Mouse (Mus musculus) lung, postnatal 4 days (tissue): Measurements from ENCODE around the gene Prkaa2.

ENCODE experiments used
- DNase-seq, 2 experiments: peaks; one replicate each; pipeline ENCODE4 v3.0.0; 2021

Gene Prkaa2

GRCm38 (mm10) chr4:105107943-105108640 is 1.6 kb downstream of the Prkaa2 start:
- DNase-seq, result no peak

GRCm38 (mm10) chr4:105104099-105104872 is 5.4 kb downstream of the Prkaa2 start:
- no peak for DNase-seq

DNA sequence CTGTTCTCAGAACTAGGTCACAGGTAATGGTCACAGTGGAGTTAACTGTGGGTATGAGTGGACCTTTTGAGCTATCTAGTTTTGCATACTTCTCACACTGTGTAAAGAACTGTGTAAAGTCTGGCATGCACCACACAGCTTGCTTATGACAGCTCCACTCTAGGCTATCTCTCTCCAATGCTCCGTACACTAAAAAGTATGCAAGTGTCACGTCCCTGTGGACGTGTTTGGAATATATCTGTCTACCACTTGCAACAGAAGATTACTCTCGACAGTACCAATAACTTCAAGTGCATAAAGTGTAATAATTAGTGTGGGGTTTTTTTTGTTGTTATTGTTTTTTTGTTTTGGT is 8.4 kb downstream of the Prkaa2 start:
- no peak for DNase-seq

DNA sequence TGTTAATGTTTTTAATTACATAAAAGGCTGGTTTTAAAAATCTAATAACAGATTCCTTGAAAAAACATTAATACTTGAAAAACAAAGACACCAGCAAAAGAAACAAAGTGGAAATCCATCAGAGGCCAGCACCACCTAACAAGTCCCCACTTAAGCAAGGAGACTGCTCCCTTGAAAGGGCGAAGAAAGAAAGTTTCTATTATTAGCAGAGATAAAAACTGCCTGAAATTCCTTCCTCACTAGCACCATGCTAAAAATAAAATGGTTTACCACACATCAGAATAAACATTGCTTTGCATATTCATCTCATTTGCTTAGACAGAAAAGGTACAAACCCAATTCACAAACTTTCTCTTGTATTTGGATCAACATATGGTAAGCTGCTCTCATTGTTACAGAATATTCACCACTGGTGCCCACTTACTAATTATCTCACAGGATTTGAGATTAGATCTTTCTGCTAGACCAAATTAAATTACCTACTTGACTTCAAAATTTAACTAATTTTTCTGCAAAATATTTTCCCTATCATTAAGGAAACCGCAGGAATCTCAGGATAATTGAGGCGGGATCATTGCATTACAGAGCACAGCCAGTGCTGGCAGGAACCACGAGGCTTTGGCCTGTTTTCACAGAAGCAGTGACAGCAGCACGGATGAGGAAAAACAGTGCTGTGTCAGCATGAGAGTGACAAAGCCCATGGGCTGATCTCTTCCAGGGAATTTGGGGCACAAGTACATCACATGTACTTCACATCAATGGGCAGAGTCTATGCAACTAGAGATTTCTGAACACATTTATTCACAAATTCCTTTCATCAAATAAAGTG is 9.0 kb downstream of the Prkaa2 start:
- peak in 1 of 2 experiments; percentile 26 for DNase-seq

GRCm38 (mm10) chr4:105098660-105099059 is 11.0 kb downstream of the Prkaa2 start:
- no peak for DNase-seq

DNA sequence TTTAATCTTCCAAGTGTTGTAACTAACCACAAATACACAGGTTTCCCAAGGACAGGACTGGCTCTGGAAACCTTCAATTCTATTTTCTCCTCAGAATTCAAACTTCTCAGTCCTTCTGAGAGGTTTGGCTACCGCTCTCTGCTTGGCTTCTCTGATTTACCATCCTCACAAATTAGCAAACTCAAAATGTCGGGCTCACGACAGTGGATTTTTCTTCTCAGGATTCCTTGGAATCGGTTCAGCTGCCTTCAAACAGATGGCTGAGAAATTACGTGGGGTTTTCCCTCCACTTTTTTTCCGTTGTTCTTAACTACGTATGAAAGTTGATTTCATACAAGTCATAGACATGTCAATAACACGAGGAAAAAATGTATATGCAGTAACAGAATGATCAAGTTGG is 11.5 kb downstream of the Prkaa2 start:
- DNase-seq, result no peak

DNA sequence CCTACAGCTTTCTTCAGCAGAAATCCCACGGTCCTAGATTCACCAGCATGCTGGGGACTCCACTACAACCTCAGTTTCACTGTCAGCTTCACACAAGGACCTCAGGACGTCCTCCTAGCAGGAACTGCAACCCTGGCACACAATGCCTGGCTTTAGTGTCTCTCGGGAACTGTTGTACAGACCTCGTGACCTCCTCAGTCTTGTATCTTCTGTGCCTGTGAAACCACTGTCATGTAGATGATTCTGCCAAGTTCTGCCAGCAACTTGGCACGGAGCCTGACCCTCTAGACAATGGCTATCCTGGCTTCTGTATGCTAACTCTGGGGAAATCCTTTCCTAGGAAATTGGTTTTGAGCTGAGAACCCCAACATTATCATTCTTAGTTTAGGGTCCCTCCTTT is 14.4 kb downstream of the Prkaa2 start:
- DNase-seq, result peak; percentile 40 to 65

DNA sequence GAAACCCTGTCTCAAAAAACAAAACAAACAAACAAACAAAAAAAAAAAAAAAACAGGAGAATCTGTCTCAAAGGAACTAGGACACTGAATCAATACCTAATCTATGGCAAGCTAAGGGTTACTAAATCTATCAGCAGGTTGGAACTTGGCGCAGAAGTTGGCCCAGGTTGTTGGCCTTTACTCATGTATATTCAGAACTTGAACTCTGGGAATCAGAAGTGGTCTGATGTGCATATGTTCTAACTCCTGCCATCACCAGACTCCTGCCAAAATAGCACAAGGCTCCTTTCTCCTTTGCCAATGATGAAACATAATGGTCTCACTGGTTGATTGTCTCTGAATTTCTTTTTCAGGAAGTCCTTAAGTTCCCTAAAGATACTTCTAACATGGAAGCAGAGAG is 15.7 kb downstream of the Prkaa2 start:
- DNase-seq, result no peak

DNA sequence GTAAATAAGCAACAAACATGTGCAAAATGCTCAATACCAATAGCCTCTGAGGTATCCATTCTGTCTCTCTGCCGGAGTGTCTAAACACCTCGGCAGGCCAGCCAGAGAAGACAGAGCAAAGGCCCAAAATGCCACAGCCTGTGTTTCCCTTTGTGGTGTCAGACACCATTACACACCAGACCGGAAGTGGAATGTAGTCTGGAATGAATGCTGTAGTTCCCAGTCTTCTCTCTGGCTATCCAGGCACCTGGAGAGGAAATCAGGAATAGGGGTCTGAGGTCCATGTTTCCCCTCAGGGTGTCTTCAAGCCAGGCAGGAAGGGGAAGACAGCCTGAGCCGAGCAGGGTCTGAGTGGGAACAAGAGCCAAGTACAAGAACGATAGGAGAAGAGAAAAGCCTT is 19.3 kb downstream of the Prkaa2 start:
- no peak for DNase-seq

GRCm38 (mm10) chr4:105089386-105089785 is 20.3 kb downstream of the Prkaa2 start:
- DNase-seq, result no peak

DNA sequence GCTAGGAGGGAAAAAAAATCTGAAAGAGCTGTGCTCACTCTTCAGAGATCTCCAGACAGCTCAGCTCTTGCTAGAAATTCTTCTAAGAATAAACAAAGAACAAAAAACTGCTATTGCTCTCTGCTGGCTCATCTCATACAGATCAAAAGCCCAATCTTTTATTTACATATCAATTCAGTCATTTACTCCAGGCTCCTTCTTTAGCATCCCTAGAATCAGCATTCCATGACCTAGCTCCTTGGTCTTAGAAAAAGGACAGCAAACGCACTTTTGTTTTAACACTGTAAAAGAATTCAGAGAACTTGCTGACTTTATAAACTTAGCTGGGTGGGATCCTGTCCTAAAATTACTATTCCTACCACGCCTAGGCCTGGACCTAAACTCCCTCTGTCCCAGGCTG is 21.0 kb downstream of the Prkaa2 start:
- no peak for DNase-seq

- DNase-seq, result no peak
Measured at GRCm38 (mm10) chr4:105076152-105076551, 33.5 kb downstream of the Prkaa2 start.

GRCm38 (mm10) chr4:105071761-105072427 is 37.8 kb downstream of the Prkaa2 start:
- DNase-seq, result no peak

GRCm38 (mm10) chr4:105070982-105071381 is 38.7 kb downstream of the Prkaa2 start:
- DNase-seq, result peak; percentile 76 to 79

DNA sequence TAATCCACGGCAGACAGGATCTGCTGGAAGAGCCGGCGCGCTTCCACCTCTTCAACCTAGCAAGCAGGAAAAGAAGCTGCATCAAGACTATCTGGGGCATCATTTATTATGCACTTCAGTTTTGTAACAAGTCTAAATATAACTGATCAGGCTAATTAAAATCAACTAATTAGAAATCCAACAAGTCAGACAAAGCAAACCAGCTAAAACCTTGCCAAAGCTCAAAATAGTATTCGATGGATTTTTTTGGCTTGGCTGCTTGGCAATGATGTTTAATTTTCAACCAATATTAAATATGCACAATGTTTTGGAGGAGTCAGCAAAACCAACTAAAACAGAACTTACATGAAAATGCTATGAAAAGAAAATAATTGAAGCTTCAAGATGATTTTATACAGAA is 58.4 kb downstream of the Prkaa2 start:
- no peak for DNase-seq

DNA sequence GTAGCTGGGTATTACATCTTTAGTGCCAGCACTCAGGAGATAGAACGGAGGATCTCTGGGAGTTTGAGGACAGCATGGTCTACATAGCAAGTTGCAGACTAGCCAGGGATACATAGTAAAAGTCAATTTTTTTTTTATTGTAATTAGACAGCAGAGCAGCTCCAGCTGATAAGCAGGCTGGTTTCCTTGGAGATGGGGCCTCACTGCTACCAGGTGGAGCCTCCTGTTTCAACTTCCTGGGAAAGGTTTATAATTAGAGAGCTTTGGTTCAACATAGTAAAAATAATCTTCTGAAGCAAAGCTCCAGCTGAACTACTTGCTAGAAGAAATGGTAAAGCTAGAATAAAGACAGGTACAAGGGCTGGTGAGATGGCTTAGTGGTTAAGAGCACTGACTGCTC is 59.6 kb downstream of the Prkaa2 start:
- DNase-seq, result no peak

DNA sequence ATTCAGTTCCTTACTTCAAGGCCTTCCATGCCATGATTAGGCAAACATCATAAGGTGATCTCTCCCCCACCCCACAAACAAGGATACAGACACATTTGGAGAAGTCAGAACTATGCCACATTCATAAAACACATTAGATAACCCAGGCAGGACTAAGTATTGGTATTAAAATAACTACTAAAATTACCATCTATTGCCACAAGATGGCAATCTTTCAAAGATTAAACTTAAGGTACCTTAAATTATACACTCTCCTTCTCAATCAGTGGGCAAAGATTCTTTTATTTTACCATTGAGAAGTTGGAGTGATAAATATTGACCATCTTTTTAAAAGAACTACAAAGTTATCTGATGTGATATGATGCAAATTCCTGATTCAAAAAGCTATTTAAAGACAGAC is 75.4 kb downstream of the Prkaa2 start:
- no peak for DNase-seq

DNA sequence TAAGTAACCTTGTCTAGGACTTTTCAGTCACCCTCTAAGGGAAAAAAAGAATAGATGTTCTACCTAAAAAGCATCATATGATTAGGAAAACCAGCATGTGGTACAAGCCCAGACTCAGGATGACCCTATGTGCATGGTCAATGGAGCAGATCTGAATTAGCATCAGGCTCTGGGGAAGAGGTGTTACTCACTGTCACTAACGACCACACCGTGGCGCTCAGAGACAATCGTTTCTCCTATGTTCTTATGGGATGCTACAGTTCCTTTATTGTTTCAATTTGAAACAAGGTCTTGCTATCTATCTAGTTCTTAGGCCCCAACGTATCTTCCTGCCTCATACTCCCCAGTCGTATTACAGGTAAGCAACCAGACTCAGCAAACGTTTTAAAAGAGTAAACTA is 76.5 kb downstream of the Prkaa2 start:
- DNase-seq, result no peak

DNA sequence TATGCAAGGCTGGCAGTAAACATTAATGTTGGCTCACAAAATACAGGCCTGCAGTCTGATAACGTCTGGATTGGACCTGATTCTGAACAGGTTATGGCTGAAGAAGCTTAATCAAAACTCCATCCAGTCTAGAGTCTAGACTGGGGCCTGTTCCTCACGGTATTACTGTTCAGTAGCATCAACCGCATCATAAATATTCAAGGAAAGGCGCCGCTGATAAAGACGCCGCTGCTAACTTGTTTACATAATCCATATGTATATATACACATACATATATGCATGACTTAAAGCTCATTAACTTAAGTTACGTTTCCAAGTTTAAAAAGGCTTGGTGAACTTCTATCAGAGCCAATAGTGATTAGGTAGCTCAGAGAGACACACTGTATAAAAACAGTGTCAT is 78.6 kb downstream of the Prkaa2 start:
- DNase-seq, result no peak

DNA sequence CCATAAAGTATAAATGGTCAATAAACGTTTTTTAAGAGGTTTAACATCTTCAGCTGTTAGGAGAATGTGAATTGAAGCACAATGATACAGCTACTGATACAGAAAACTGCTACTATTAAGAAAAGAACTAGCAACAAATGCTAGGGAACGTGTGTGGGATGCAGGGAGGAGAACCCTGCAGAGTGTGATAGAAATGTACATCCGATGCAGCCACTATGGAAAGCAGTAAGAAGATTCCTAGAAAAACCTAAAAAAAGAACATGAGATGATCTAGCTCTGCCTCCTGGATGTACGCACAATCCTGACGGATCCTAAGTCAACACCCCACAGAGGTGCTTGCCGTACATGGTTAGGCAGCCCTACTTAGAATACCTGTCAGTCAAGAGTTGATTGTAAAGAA is 82.4 kb downstream of the Prkaa2 start:
- DNase-seq, result no peak

- DNase-seq, result no peak
Measured at GRCm38 (mm10) chr4:105016006-105016613, 93.6 kb downstream of the Prkaa2 start.

- DNase-seq, result no peak
Measured at GRCm38 (mm10) chr4:105015496-105015895, 94.2 kb downstream of the Prkaa2 start.

- no peak for DNase-seq
Measured at GRCm38 (mm10) chr4:105013718-105014117, 96.0 kb downstream of the Prkaa2 start.
